Mouse (Mus musculus) forebrain, embryonic 14.5 days (tissue): ENCODE data around the gene Ak1. TPM values are rescaled to one million over a fixed set of nuclear protein-coding genes. Genes with fewer than 3 reads are reported as not detected.

ENCODE experiments used
- ATAC-seq: fragments of 200-750 bp; cut with Nextera tagmentation; 2 replicates; pipeline ENCODE4 v1.8.0; 2017; ENCODE audit warnings: mild to moderate bottlenecking, moderate library complexity
- DNase-seq: peaks from one replicate; pipeline ENCODE4 v3.0.0-alpha.2; 2015; ENCODE audit warnings: low spot score
- H3K27ac ChIP-seq: fragments of 300-500 bp; sonication (generic); 2 replicates; pipeline ENCODE4 v1.5.1; 2014; ENCODE audit warnings: low read depth, mild to moderate bottlenecking, control low read depth, low read length, moderate library complexity
- H3K27me3 ChIP-seq: fragments of 300-500 bp; sonication (generic); replicated peaks from 2 replicates; pipeline ENCODE4 v1.6.1; 2014; ENCODE audit warnings: low read length, control low read depth, mixed read lengths; ENCODE audit not compliant: control insufficient read depth, insufficient read depth
- H3K36me3 ChIP-seq: fragments of 300-500 bp; sonication (generic); 2 replicates; pipeline ENCODE4 v1.6.1; 2014; ENCODE audit warnings: low read length, control low read depth; ENCODE audit not compliant: control insufficient read depth, insufficient read depth
- H3K4me1 ChIP-seq: fragments of 300-500 bp; sonication (generic); 2 replicates; pipeline ENCODE4 v1.6.1; 2014; ENCODE audit warnings: antibody characterized with exemption, low read length, control low read depth; ENCODE audit not compliant: control insufficient read depth, insufficient read depth
- H3K4me2 ChIP-seq: fragments of 300-500 bp; sonication (generic); 2 replicates; pipeline ENCODE4 v1.6.1; 2014; ENCODE audit warnings: mild to moderate bottlenecking, control low read depth, low read length
- H3K4me3 ChIP-seq: fragments of 300-500 bp; sonication (generic); 2 replicates; pipeline ENCODE4 v1.5.1; 2014; ENCODE audit warnings: low read depth, low read length, control low read depth
- H3K9ac ChIP-seq: fragments of 300-500 bp; sonication (generic); 2 replicates; pipeline ENCODE4 v1.6.1; 2014; ENCODE audit warnings: mild to moderate bottlenecking, low read length, control low read depth, moderate library complexity
- H3K9me3 ChIP-seq: fragments of 300-500 bp; sonication (generic); replicated peaks from 2 replicates; pipeline ENCODE4 v1.6.1; 2016; ENCODE audit warnings: low read length, control low read depth, mixed read lengths; ENCODE audit not compliant: control insufficient read depth
- WGBS: fragments of 180-500 bp; shearing (Covaris S2); extraction: QIAGEN DNeasy Blood & Tissue Kit; methylation state at CpG from one replicate; pipeline ENCODE4 v1.1.7; 2014; 5-methylcytosine and 5-hydroxymethylcytosine counted together
- polyA plus RNA-seq: library from polyadenylated mRNA; unstranded; fragments of >200 nt; fragmentation: Nextera tagmentation; extraction: Ambion mirVana; gene quantifications from 2 replicates; pipeline ENCODE4 v1.2.1, GENCODE M21; 2014

Gene Ak1
- polyA plus RNA-seq, 1 experiment from 2014 or later, result 60.3 TPM

GRCm38 (mm10) chr2:32597248-32597647 is 24.3 kb upstream of the Ak1 start:
- ATAC-seq (no peak), DNase-seq (no peak)
- H3K9me3 ChIP-seq, result no peaks in the 10 kb centered on the region
- WGBS, result 87% methylated on average over 5 of the region's 5 CpGs
- H3K4me3 ChIP-seq, result no peak overlapping the region
- no peaks in the 10 kb centered on the region for H3K4me1 ChIP-seq
- H3K9ac ChIP-seq, result no peak overlapping the region
- peaks cover 6% of the 10 kb centered on the region; the same call in 1 of the 2 replicates for H3K36me3 ChIP-seq
- 0 out of 2 replicates have a peak overlapping the region, but pooled peaks have one; percentile 36 for H3K27ac ChIP-seq
- H3K27me3 ChIP-seq, result no peaks in the 10 kb centered on the region
- no peak overlapping the region for H3K4me2 ChIP-seq

DNA sequence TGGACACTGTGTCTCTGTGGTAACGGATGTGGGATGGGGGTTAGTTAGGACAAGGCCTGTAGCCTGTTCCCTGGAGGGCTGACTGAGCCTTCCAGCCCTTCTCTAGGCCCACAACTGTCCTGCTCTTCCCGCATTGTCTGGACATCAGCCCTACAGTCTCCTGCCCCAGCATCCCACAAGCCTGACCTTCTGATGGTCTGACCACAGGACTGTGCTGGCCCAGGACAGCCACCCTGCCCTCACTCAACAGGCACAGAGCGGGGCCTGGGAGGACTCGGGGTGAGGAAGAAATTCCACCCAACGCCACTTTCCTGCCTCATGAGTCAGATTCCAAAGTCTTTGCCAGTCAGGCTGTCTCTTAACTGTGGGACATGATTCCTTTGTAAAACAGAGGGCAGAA is 23.9 kb upstream of the Ak1 start:
- 92% methylated on average over 5 of the region's 5 CpGs for WGBS
- Histone ChIP-seq H3K27me3 (no peaks in the 10 kb centered on the region), H3K4me3 (no peak overlapping the region), H3K9me3 (no peaks in the 10 kb centered on the region), H3K9ac (no peak overlapping the region), H3K4me1 (no peaks in the 10 kb centered on the region), H3K36me3 (peaks cover 6% of the 10 kb centered on the region; the same call in 1 of the 2 replicates), H3K4me2 (no peak overlapping the region), H3K27ac (no peak overlapping the region)
- ATAC-seq (no peak), DNase-seq (no peak)

GRCm38 (mm10) chr2:32598506-32598905 is 23.1 kb upstream of the Ak1 start:
- H3K9me3 ChIP-seq, result no peaks in the 10 kb centered on the region
- ATAC-seq (no peak), DNase-seq (no peak)
- no peak overlapping the region for H3K9ac ChIP-seq
- peaks cover 6% of the 10 kb centered on the region; the same call in 1 of the 2 replicates for H3K36me3 ChIP-seq
- H3K27me3 ChIP-seq, result no peaks in the 10 kb centered on the region
- no peaks in the 10 kb centered on the region for H3K4me1 ChIP-seq
- H3K4me3 ChIP-seq, result no peak overlapping the region
- H3K4me2 ChIP-seq, result no peak overlapping the region
- 84% methylated on average over 8 of the region's 8 CpGs for WGBS
- H3K27ac ChIP-seq, result no peak overlapping the region

DNA sequence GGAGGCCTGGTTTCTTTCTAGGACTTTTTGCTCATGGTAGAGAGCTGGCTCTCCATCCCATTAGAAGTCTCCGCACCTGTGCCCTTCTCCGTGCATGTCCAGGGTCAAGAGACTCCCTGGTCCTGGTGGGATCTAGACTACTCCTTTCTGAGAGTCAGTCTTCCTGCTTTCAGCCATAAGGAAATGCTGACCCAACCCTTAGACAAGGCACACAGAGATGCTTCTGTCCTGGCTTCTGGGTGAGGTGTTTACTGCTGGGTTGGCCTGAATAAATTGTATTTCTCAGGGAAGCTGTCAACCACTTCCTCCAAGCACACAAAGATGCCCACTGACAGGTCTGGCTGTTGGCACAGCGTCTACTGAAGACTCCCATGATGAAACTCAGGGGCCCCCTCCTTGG is 22.1 kb upstream of the Ak1 start, which contains the start of gene St6galnac6:
Gene St6galnac6 (plus strand): TSS at position 301 of the 400 bp plus-strand sequence.
- Histone ChIP-seq H3K4me2 (no peak within 1 kb of the TSS), H3K27ac (no peak within 1 kb of the TSS), H3K36me3 (peaks cover 6% of the 10 kb centered on the region; the same call in 1 of the 2 replicates), H3K4me1 (no peaks in the 10 kb centered on the region), H3K27me3 (no peaks in the 10 kb centered on the region), H3K4me3 (no peak within 1 kb of the TSS), H3K9ac (no peak within 1 kb of the TSS), H3K9me3 (no peaks in the 10 kb centered on the region)
- ATAC-seq (no peak), DNase-seq (no peak)
- WGBS, result 87% methylated on average over 3 of the region's 3 CpGs

DNA sequence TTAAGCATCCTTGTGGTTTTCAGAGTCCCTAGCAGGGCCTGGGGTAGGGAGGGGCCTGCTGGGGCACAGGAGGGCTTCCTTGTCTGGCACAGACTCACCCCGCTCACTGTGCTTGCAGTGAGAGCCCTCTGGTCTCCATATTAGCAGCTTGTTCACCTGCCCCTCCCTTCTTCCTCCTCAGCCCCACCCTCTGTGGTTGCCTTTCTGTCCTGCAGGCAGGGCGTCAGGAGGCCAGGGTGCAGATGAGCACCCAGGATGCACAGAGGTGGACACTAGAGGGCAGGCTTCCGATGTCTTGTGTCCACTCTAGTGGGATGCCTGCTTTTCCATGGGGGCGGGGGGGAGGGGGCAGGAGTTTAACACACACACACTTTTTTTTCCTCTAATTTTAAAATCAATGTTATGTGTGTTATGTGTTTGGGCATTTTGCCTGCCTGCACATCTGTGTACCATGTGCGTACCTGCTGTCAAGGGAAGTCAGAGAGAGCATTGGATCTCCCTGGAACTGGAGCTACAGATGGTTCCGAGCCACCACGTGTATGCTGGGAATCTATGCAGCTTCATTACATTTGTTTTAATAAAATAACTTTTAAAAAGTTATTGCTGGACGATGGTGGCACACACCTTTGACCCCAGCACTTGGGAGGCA is 20.0 kb upstream of the Ak1 start:
- peaks cover 6% of the 10 kb centered on the region; the same call in 1 of the 2 replicates for H3K36me3 ChIP-seq
- no peaks in the 10 kb centered on the region for H3K9me3 ChIP-seq
- H3K4me1 ChIP-seq, result no peaks in the 10 kb centered on the region
- H3K27me3 ChIP-seq, result no peaks in the 10 kb centered on the region
- ATAC-seq (no peak), DNase-seq (no peak)
- H3K4me3 ChIP-seq, result no peak overlapping the region
- no peak overlapping the region for H3K27ac ChIP-seq
- WGBS, result 45% methylated on average over 7 of the region's 8 CpGs
- H3K9ac ChIP-seq, result no peak overlapping the region
- no peak overlapping the region for H3K4me2 ChIP-seq

GRCm38 (mm10) chr2:32602600-32603054 is 18.9 kb upstream of the Ak1 start:
- peak; percentile 51; the same call in 1 of the 2 replicates for ATAC-seq
- H3K36me3 ChIP-seq, result no peaks in the 10 kb centered on the region
- no peak overlapping the region for H3K9ac ChIP-seq
- H3K9me3 ChIP-seq, result no peaks in the 10 kb centered on the region
- peak overlapping the region; percentile 13; the same call in 1 of the 2 replicates for H3K4me3 ChIP-seq
- WGBS, result 0% methylated on average over 11 of the region's 11 CpGs
- no peaks in the 10 kb centered on the region for H3K27me3 ChIP-seq
- no peak overlapping the region for H3K27ac ChIP-seq
- peak; percentile 76 for DNase-seq
- no peaks in the 10 kb centered on the region for H3K4me1 ChIP-seq
- peak overlapping the region; percentile 39 for H3K4me2 ChIP-seq

DNA sequence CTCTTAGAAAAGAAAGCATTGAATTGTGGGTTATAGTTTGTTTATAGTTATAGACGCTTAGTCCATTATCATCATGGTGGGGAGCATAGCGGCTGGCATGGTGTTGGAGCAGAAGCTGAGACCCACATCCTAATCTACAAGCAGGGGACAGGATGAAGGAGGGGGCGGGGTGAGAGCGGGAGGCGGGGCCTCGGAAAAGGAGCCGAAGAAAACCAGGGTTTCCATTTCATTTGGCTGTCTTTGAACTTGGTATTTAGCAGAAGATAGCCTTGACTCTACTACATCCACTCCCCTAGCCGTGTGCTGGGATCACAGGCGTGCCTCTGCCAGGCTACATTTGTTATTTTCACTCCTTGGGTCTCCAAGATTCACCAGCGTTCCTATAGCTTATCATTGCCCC is 16.9 kb upstream of the Ak1 start:
- ATAC-seq (no peak), DNase-seq (no peak)
- Histone ChIP-seq H3K4me2 (no peak overlapping the region), H3K9me3 (no peaks in the 10 kb centered on the region), H3K27ac (no peak overlapping the region), H3K4me1 (no peaks in the 10 kb centered on the region), H3K9ac (no peak overlapping the region), H3K36me3 (no peaks in the 10 kb centered on the region), H3K27me3 (no peaks in the 10 kb centered on the region), H3K4me3 (no peak overlapping the region)
- WGBS, result 49% methylated on average over 10 of the region's 10 CpGs

GRCm38 (mm10) chr2:32606161-32607142 is 15.1 kb upstream of the Ak1 start:
- WGBS, result 13% methylated on average over 47 of the region's 55 CpGs

More at GRCm38 (mm10) chr2:32606161-32607142, 15.1 kb upstream of the Ak1 start:
- peak; percentile 88 for ATAC-seq
- no peaks in the 10 kb centered on the region for H3K36me3 ChIP-seq
- H3K9ac ChIP-seq, result peak overlapping the region; percentile 79
- DNase-seq, result peak; percentile 88
- peak overlapping the region; percentile 89 for H3K4me2 ChIP-seq
- peaks cover 2% of the 10 kb centered on the region; the same call in 1 of the 2 replicates for H3K4me1 ChIP-seq
- no peak overlapping the region for H3K27ac ChIP-seq
- H3K4me3 ChIP-seq, result peak overlapping the region; percentile 72
- no peaks in the 10 kb centered on the region for H3K27me3 ChIP-seq
- no peaks in the 10 kb centered on the region for H3K9me3 ChIP-seq
